Mouse (Mus musculus) CH12.LX (cell line): ENCODE measurements around the gene Aff1. TPM values are rescaled to one million over a fixed set of nuclear protein-coding genes. Genes with fewer than 3 reads are reported as not detected.
A peak's percentile ranks its signal among the peaks of the same experiment; 100 is the strongest.

Experiments used
- DNase-seq: peaks from one replicate; pipeline ENCODE4 v3.0.0-alpha.2; 2013; ENCODE audit errors: extremely low read depth
- H3K27ac ChIP-seq: 2 replicates; pipeline ENCODE4 v1.5.1; 2012; ENCODE audit warnings: low read depth, mild to moderate bottlenecking, control low read depth, moderate library complexity; ENCODE audit not compliant: insufficient read depth
- H3K27me3 ChIP-seq: replicated peaks from 2 replicates; pipeline ENCODE3; 2012; ENCODE audit warnings: inconsistent platforms
- H3K36me3 ChIP-seq, 2 experiments: replicated peaks in 1 of 2; 2 replicates each; pipeline versions ENCODE3 to v1.6.1; 2012; ENCODE audit warnings: inconsistent platforms in 1 of 2, low read length in 1 of 2, mild to moderate bottlenecking in 1 of 2, mixed read lengths in 1 of 2, moderate library complexity in 1 of 2; ENCODE audit not compliant: control insufficient read depth in 1 of 2, insufficient read depth in 1 of 2
- H3K4me1 ChIP-seq, 2 experiments: 2 replicates each; pipeline ENCODE4 v1.6.1; 2012; ENCODE audit warnings: inconsistent platforms in 1 of 2, moderate library complexity in 1 of 2; ENCODE audit not compliant: insufficient read depth in 2 of 2, control insufficient read depth in 1 of 2
- H3K4me2 ChIP-seq: 2 replicates; pipeline ENCODE4 v1.6.1; 2012; ENCODE audit warnings: low read depth, mild to moderate bottlenecking, control low read depth; ENCODE audit not compliant: poor library complexity, insufficient read depth, severe bottlenecking
- H3K4me3 ChIP-seq, 3 experiments: fragments of 150-350 bp in 1 of 3; sonication (generic) in 1 of 3; replicated peaks in 1 of 3; 2 replicates each; pipeline versions ENCODE3 to v1.5.1; 2011 to 2012; ENCODE audit warnings: low read depth in 2 of 3, low read length in 2 of 3, mild to moderate bottlenecking in 2 of 3, moderate library complexity in 2 of 3, control low read depth in 1 of 3, improper control_type of control experiment in 1 of 3, inconsistent platforms in 1 of 3, mixed read lengths in 1 of 3; ENCODE audit not compliant: poor library complexity in 1 of 3
- H3K79me2 ChIP-seq: replicated peaks from 2 replicates; pipeline ENCODE4 v1.6.1; 2012; ENCODE audit warnings: mild to moderate bottlenecking, moderate library complexity; ENCODE audit not compliant: control insufficient read depth, poor library complexity, insufficient read depth, severe bottlenecking; ENCODE audit errors: extremely low read depth
- H3K9ac ChIP-seq: 2 replicates; pipeline ENCODE4 v1.6.1; 2012; ENCODE audit warnings: low read depth, mild to moderate bottlenecking, control low read depth, moderate library complexity; ENCODE audit not compliant: insufficient read depth
- H3K9me3 ChIP-seq: replicated peaks from 2 replicates; pipeline ENCODE3; 2012; ENCODE audit warnings: low read length, inconsistent platforms, mixed read lengths
- BHLHE40 ChIP-seq: IDR thresholded peaks from 2 replicates; pipeline ENCODE4 v1.6.1; 2011; ENCODE audit warnings: mild to moderate bottlenecking, low read depth, low read length, improper control_type of control experiment
- CHD1 ChIP-seq: IDR thresholded peaks from 2 replicates; pipeline ENCODE4 v1.6.1; 2012; ENCODE audit warnings: low read depth, low read length, improper control_type of control experiment, inconsistent platforms
- CHD2 ChIP-seq: IDR thresholded peaks from 2 replicates; pipeline ENCODE4 v1.6.1; 2011; ENCODE audit warnings: low read length, improper control_type of control experiment
- CTCF ChIP-seq, 2 experiments: IDR thresholded peaks in 1 of 2; conservative IDR thresholded peaks in 1 of 2; 2 replicates each; pipeline ENCODE4 v1.5.1; 2011 to 2012; ENCODE audit warnings: low read depth in 2 of 2, low read length in 2 of 2, improper control_type of control experiment in 1 of 2, inconsistent platforms in 1 of 2, mild to moderate bottlenecking in 1 of 2, moderate library complexity in 1 of 2
- E2F4 ChIP-seq: IDR thresholded peaks from 2 replicates; pipeline ENCODE4 v1.6.1; 2011; ENCODE audit warnings: low read depth, low read length, improper control_type of control experiment; ENCODE audit not compliant: insufficient replicate concordance
- ELF1 ChIP-seq: IDR thresholded peaks from 2 replicates; pipeline ENCODE4 v1.6.1; 2014; ENCODE audit warnings: low read depth, mild to moderate bottlenecking, inconsistent platforms, low read length, improper control_type of control experiment
- EP300 ChIP-seq: IDR thresholded peaks from 2 replicates; pipeline ENCODE4 v1.6.1; 2011; ENCODE audit warnings: low read length, improper control_type of control experiment
- ETS1 ChIP-seq: conservative IDR thresholded peaks from 2 replicates; pipeline ENCODE4 v1.6.1; 2012; ENCODE audit warnings: low read depth, mild to moderate bottlenecking, inconsistent platforms, low read length, improper control_type of control experiment, moderate library complexity
- GABPA ChIP-seq: IDR thresholded peaks from 2 replicates; pipeline ENCODE4 v1.6.1; 2012; ENCODE audit warnings: low read depth, low read length, improper control_type of control experiment, inconsistent platforms; ENCODE audit not compliant: insufficient replicate concordance
- HCFC1 ChIP-seq: IDR thresholded peaks from 2 replicates; pipeline ENCODE4 v1.6.1; 2012; ENCODE audit warnings: low read depth, mild to moderate bottlenecking, inconsistent platforms, low read length, improper control_type of control experiment
- IRF4 ChIP-seq: IDR thresholded peaks from 2 replicates; pipeline ENCODE4 v1.6.1; 2014; ENCODE audit warnings: low read depth, mild to moderate bottlenecking, inconsistent platforms, low read length, improper control_type of control experiment
- JUN ChIP-seq: IDR thresholded peaks from 2 replicates; pipeline ENCODE4 v1.6.1; 2011; ENCODE audit warnings: low read depth, mild to moderate bottlenecking, low read length, improper control_type of control experiment, moderate library complexity; ENCODE audit not compliant: insufficient read depth
- JUND ChIP-seq: conservative IDR thresholded peaks from 2 replicates; pipeline ENCODE4 v1.6.1; 2011; ENCODE audit warnings: low read depth, low read length, improper control_type of control experiment
- KAT2A ChIP-seq: IDR thresholded peaks from 2 replicates; pipeline ENCODE4 v1.6.1; 2012; ENCODE audit warnings: low read length, improper control_type of control experiment, inconsistent platforms; ENCODE audit not compliant: insufficient replicate concordance
- MAFK ChIP-seq: IDR thresholded peaks from 2 replicates; pipeline ENCODE4 v1.6.1; 2011; ENCODE audit warnings: low read length, improper control_type of control experiment; ENCODE audit not compliant: insufficient replicate concordance
- MAX ChIP-seq: IDR thresholded peaks from 2 replicates; pipeline ENCODE4 v1.6.1; 2011; ENCODE audit warnings: low read length, improper control_type of control experiment
- MAZ ChIP-seq: IDR thresholded peaks from 2 replicates; pipeline ENCODE4 v1.6.1; 2012; ENCODE audit warnings: low read depth, mild to moderate bottlenecking, inconsistent platforms, low read length, improper control_type of control experiment, moderate library complexity
- MEF2A ChIP-seq: IDR thresholded peaks from 2 replicates; pipeline ENCODE4 v1.6.1; 2014; ENCODE audit warnings: low read depth, mild to moderate bottlenecking, inconsistent platforms, low read length, improper control_type of control experiment, borderline replicate concordance
- MXI1 ChIP-seq: IDR thresholded peaks from 2 replicates; pipeline ENCODE4 v1.6.1; 2011; ENCODE audit warnings: mild to moderate bottlenecking, low read depth, low read length, improper control_type of control experiment
- MYC ChIP-seq: IDR thresholded peaks from 2 replicates; pipeline ENCODE4 v1.6.1; 2011; ENCODE audit warnings: low read depth, mild to moderate bottlenecking, improper control_type of control experiment, low read length
- NELFE ChIP-seq: IDR thresholded peaks from 2 replicates; pipeline ENCODE4 v1.6.1; 2011; ENCODE audit warnings: low read depth, low read length, improper control_type of control experiment
- NRF1 ChIP-seq: IDR thresholded peaks from 2 replicates; pipeline ENCODE4 v1.6.1; 2014; ENCODE audit warnings: low read depth, mild to moderate bottlenecking, inconsistent platforms, low read length, improper control_type of control experiment, moderate library complexity
- PAX5 ChIP-seq: IDR thresholded peaks from 2 replicates; pipeline ENCODE4 v1.6.1; 2012; ENCODE audit warnings: low read length, inconsistent platforms, mixed read lengths
- POLR2A ChIP-seq: IDR thresholded peaks from 2 replicates; pipeline ENCODE4 v1.6.1; 2011; ENCODE audit warnings: low read depth, mild to moderate bottlenecking, improper control_type of control experiment, low read length
- POLR2AphosphoS2 ChIP-seq: IDR thresholded peaks from 2 replicates; pipeline ENCODE4 v1.6.1; 2011; ENCODE audit warnings: low read depth, low read length, improper control_type of control experiment
- RAD21 ChIP-seq: IDR thresholded peaks from 2 replicates; pipeline ENCODE4 v1.6.1; 2011; ENCODE audit warnings: low read depth, mild to moderate bottlenecking, low read length, improper control_type of control experiment, moderate library complexity
- RCOR1 ChIP-seq: conservative IDR thresholded peaks from 2 replicates; pipeline ENCODE4 v1.6.1; 2012; ENCODE audit warnings: low read depth, mild to moderate bottlenecking, inconsistent platforms, low read length, improper control_type of control experiment
- SIN3A ChIP-seq: IDR thresholded peaks from 2 replicates; pipeline ENCODE4 v1.6.1; 2012; ENCODE audit warnings: low read length, improper control_type of control experiment, inconsistent platforms
- SMC3 ChIP-seq: IDR thresholded peaks from 2 replicates; pipeline ENCODE4 v1.6.1; 2011; ENCODE audit warnings: low read depth, low read length, improper control_type of control experiment
- TBP ChIP-seq: conservative IDR thresholded peaks from 2 replicates; pipeline ENCODE4 v1.6.1; 2011; ENCODE audit warnings: low read depth, low read length, improper control_type of control experiment
- TCF12 ChIP-seq: IDR thresholded peaks from 2 replicates; pipeline ENCODE4 v1.6.1; 2014; ENCODE audit warnings: low read depth, mild to moderate bottlenecking, inconsistent platforms, low read length, improper control_type of control experiment
- UBTF ChIP-seq: IDR thresholded peaks from 2 replicates; pipeline ENCODE4 v1.6.1; 2012; ENCODE audit warnings: low read depth, mild to moderate bottlenecking, inconsistent platforms, low read length, improper control_type of control experiment, moderate library complexity
- USF1 ChIP-seq: IDR thresholded peaks from 2 replicates; pipeline ENCODE4 v1.6.1; 2014; ENCODE audit warnings: low read depth, mild to moderate bottlenecking, inconsistent platforms, low read length, improper control_type of control experiment
- USF2 ChIP-seq: conservative IDR thresholded peaks from 2 replicates; pipeline ENCODE4 v1.6.1; 2011; ENCODE audit warnings: low read depth, low read length, improper control_type of control experiment
- ZC3H11A ChIP-seq: IDR thresholded peaks from 2 replicates; pipeline ENCODE4 v1.6.1; 2012; ENCODE audit warnings: low read depth, mild to moderate bottlenecking, inconsistent platforms, low read length, improper control_type of control experiment
- ZKSCAN1 ChIP-seq: IDR thresholded peaks from 2 replicates; pipeline ENCODE4 v1.6.1; 2012; ENCODE audit warnings: low read depth, inconsistent platforms, low read length, improper control_type of control experiment, borderline replicate concordance
- ZMIZ1 ChIP-seq: IDR thresholded peaks from 2 replicates; pipeline ENCODE4 v1.6.1; 2012; ENCODE audit warnings: low read depth, mild to moderate bottlenecking, inconsistent platforms, low read length, improper control_type of control experiment
- ZNF384 ChIP-seq: IDR thresholded peaks from 2 replicates; pipeline ENCODE4 v1.6.1; 2012; ENCODE audit warnings: low read depth, low read length, improper control_type of control experiment, inconsistent platforms
- dilution Hi-C: fragments of 300-500 bp; cut with MboI; formaldehyde crosslinking; loops from 2 replicates; pipeline ENCODE4 v1.14.3; 2020; ENCODE audit warnings: low sequenced_read_pairs; ENCODE audit not compliant: extremely low pct_unique_long_range_greater_than_20kb, extremely low pct_ligation_motif_present
- in situ Hi-C: fragments of 300-500 bp; cut with MboI; formaldehyde crosslinking; loops from 3 replicates; pipeline ENCODE4 v1.14.3; 2019; ENCODE audit warnings: low sequenced_read_pairs, low pct_ligation_motif_present, low pct_unique_long_range_greater_than_20kb, mixed read lengths
- polyA plus RNA-seq: library from polyadenylated mRNA; unstranded; fragments of >175 nt; gene quantifications from 2 replicates; pipeline ENCODE4 v1.2.1, GENCODE M21; 2012; ENCODE audit warnings: low read depth; ENCODE audit not compliant: insufficient read length
- total RNA-seq, 2 experiments: library from RNA; depleted of rRNA; stranded (reverse); fragments of 300-350 nt in 1 of 2; fragments of >200 nt in 1 of 2; gene quantifications; 2 replicates each; pipeline ENCODE4 v1.2.3; 2012 to 2014

Aff1 gene
- total and polyA plus RNA-seq, 3 experiments = 13.2 to 38.9 (median 21.8) TPM

- in situ Hi-C loops (no loop called here), dilution Hi-C loops (no loop called here)
- peak overlapping the region in 1 of 3 experiments; percentile 15 for H3K4me3 ChIP-seq
- H3K4me2 ChIP-seq = peak overlapping the region; percentile 41
- peaks cover 9 to 86% of the 10 kb centered on the region in 2 experiments for H3K4me1 ChIP-seq
- peaks cover 4 to 10% of the 10 kb centered on the region in 2 experiments for H3K36me3 ChIP-seq
- peak; percentile 82 for DNase-seq
- peak overlapping the region; percentile 94 for H3K27ac ChIP-seq
- H3K79me2 ChIP-seq = peaks cover 58% of the 10 kb centered on the region
- H3K9ac ChIP-seq = peak overlapping the region; percentile 74
- H3K9me3 ChIP-seq = no peaks in the 10 kb centered on the region
- TF ChIP-seq MAX = peak; percentile 61; the same call in 1 of the 2 replicates
- TF ChIP-seq POLR2A = no peak
- peak; percentile 88 for TF ChIP-seq RCOR1
- TF ChIP-seq ETS1 = peak; percentile 91
- TF ChIP-seq POLR2AphosphoS2 = no peak
- peak; percentile 77 for TF ChIP-seq MAFK
- TF ChIP-seq ZNF384 = no peak
- TF ChIP-seq NRF1 = peak; percentile 12; the same call in 1 of the 2 replicates
- no peak for TF ChIP-seq CTCF (conservative IDR thresholded peaks at IDR 0.05 in 1 of 2, IDR thresholded peaks at IDR 0.05 in 1 of 2; ENCODE audit: low read depth in 2 of 2, low read length in 2 of 2)
- peak; percentile 83 for TF ChIP-seq EP300
- no peak for TF ChIP-seq USF1
- TF ChIP-seq IRF4 = peak; percentile 90
- 0 out of 2 replicates have a peak, but pooled peaks have one; percentile 24 for TF ChIP-seq KAT2A
- TF ChIP-seq RAD21 = no peak
- TF ChIP-seq TBP = peak; percentile 41; the same call in 1 of the 2 replicates
- TF ChIP-seq CHD2 = peak; percentile 91
- TF ChIP-seq BHLHE40 = peak; percentile 77
- no peak for TF ChIP-seq CHD1
- no peak for TF ChIP-seq GABPA
- TF ChIP-seq MXI1 = no peak
- TF ChIP-seq TCF12 = peak; percentile 86
- peak; percentile 88 for TF ChIP-seq MEF2A
- TF ChIP-seq PAX5 = no peak
- peak; percentile 65 for TF ChIP-seq MYC
- TF ChIP-seq ZKSCAN1 = no peak
- TF ChIP-seq MAZ = peak; percentile 69; the same call in 1 of the 2 replicates
- no peak for TF ChIP-seq ELF1
- TF ChIP-seq HCFC1 = no peak; the same call in 1 of the 2 replicates
- TF ChIP-seq SIN3A = peak; percentile 52; the same call in 1 of the 2 replicates
- no peak for TF ChIP-seq ZC3H11A
- TF ChIP-seq E2F4 = no peak
- peak; percentile 28; the same call in 1 of the 2 replicates for TF ChIP-seq ZMIZ1
- peak; percentile 3; the same call in 1 of the 2 replicates for TF ChIP-seq SMC3
- no peak for TF ChIP-seq USF2
- TF ChIP-seq NELFE = no peak; the same call in 1 of the 2 replicates
- no peak for TF ChIP-seq JUN
- TF ChIP-seq UBTF = no peak
- 0 out of 2 replicates have a peak, but pooled peaks have one; percentile 38 for TF ChIP-seq JUND
- H3K27me3 ChIP-seq = no peaks in the 10 kb centered on the region
Observed at GRCm38 (mm10) chr5:103720967-103721366, 28.8 kb downstream of the Aff1 start.
